Mouse (Mus musculus): ENCODE results near the gene Kmt2e.

DNA sequence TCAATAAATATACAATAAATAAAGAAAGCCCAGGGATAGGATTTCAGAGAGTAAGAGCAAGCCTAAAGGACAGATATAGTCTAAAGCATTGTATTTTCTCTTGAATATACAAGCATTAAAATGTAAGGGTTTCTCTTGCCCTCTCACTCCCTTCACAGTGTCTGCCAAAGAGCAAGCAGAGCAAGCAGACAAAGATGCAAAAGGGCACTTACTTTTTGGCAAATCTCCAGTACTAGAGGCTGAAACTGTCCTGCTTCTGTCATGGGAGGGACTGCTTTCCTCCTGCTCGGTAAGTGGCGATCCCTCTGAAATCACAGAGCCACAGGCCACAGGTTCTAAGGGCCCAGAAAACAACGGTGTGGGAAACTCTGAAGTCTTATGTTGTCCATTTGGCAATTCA is 89.7 kb downstream of the Kmt2e start:
- TF ChIP-seq POLR2A (IDR thresholded peaks at IDR 0.05; ENCODE audit: low read depth, low read length) (no peak), CTCF (IDR thresholded peaks at IDR 0.05; ENCODE audit: extremely low read depth, insufficient read length, insufficient replicate concordance, low read depth, low read length) (no peak)
